Mouse (Mus musculus) left cerebral cortex, adult 9 months (tissue): Measurements from ENCODE around the gene Zfp446.
"Not testable (repeated sequence)": the region's sequence is repeated elsewhere in the genome, so short reads cannot be mapped to it uniquely, and the experiment has no call there.

Experiments used
- DNase-seq, 2 experiments: peaks; one replicate each; pipeline ENCODE4 v3.0.0; 2022; ENCODE audit warnings: low spot score in 2 of 2

Gene Zfp446

GRCm38 (mm10) chr7:12977682-12978389 is at the start of gene Zfp446:
TSS of gene Zfp446 (plus strand) at chr7:12977848.
- DNase-seq = peak; percentile 97 to 99

- DNase-seq = no peak
These were observed 44.0 kb upstream of the Zfp446 start for GRCm38 (mm10) chr7:12933615-12934140.

- DNase-seq = no peak
These were observed 42.8 kb upstream of the Zfp446 start for GRCm38 (mm10) chr7:12934808-12935207.

- not testable (repeated sequence) for DNase-seq
These were observed 40.3 kb upstream of the Zfp446 start for GRCm38 (mm10) chr7:12937254-12937803.

- no peak for DNase-seq
These were observed 37.0 kb upstream of the Zfp446 start for GRCm38 (mm10) chr7:12940599-12940998.

GRCm38 (mm10) chr7:12943488-12943887 is 34.2 kb upstream of the Zfp446 start:
- DNase-seq = no peak

GRCm38 (mm10) chr7:12949032-12949871 is 28.4 kb upstream of the Zfp446 start:
- peak; percentile 97 to 98 for DNase-seq

- no peak for DNase-seq
These were observed 27.8 kb upstream of the Zfp446 start for GRCm38 (mm10) chr7:12949872-12950229.

- DNase-seq = no peak
These were observed 22.8 kb upstream of the Zfp446 start for GRCm38 (mm10) chr7:12954896-12955295.

- no peak for DNase-seq
These were observed 20.1 kb upstream of the Zfp446 start for GRCm38 (mm10) chr7:12957511-12957910.

- DNase-seq = no peak
These were observed 18.7 kb upstream of the Zfp446 start for GRCm38 (mm10) chr7:12958948-12959347.

- no peak for DNase-seq
These were observed 17.9 kb upstream of the Zfp446 start for GRCm38 (mm10) chr7:12959718-12960117.

- peak in 1 of 2 experiments; percentile 61 for DNase-seq
These were observed 16.0 kb upstream of the Zfp446 start for GRCm38 (mm10) chr7:12961511-12962141.

GRCm38 (mm10) chr7:12965678-12966091 is 12.0 kb upstream of the Zfp446 start, which contains the start of gene Zfp324:
TSS of gene Zfp324 (plus strand) at chr7:12965838.
- peak; percentile 83 to 93 for DNase-seq

GRCm38 (mm10) chr7:12966104-12966845 is 11.4 kb upstream of the Zfp446 start:
- DNase-seq = peak in 1 of 2 experiments; percentile 48

- DNase-seq = no peak
These were observed 6.7 kb upstream of the Zfp446 start for GRCm38 (mm10) chr7:12970906-12971305.

- DNase-seq = no peak
These were observed 1.5 kb downstream of the Zfp446 start for GRCm38 (mm10) chr7:12978931-12979722.

- DNase-seq = no peak
These were observed 2.1 kb downstream of the Zfp446 start for GRCm38 (mm10) chr7:12979776-12980175.

GRCm38 (mm10) chr7:12980291-12980690 is 2.6 kb downstream of the Zfp446 start:
- no peak for DNase-seq

GRCm38 (mm10) chr7:12985724-12986123 is 8.1 kb downstream of the Zfp446 start:
- no peak for DNase-seq
